Mouse (Mus musculus) midbrain, postnatal 0 days (tissue): ENCODE data around the gene Usp45. TPM values are rescaled to one million over a fixed set of nuclear protein-coding genes. Genes with fewer than 3 reads are reported as not detected.
A peak's percentile ranks its signal among the peaks of the same experiment; 100 is the strongest.

Experiments used
- ATAC-seq: fragments of 200-750 bp; cut with Nextera tagmentation; 2 replicates; pipeline ENCODE4 v1.8.0; 2017; ENCODE audit warnings: moderate number of reproducible peaks, mild to moderate bottlenecking, moderate TSS enrichment, moderate library complexity; ENCODE audit not compliant: low FRiP score
- DNase-seq: peaks from one replicate; pipeline ENCODE4 v3.0.0-alpha.2; 2015; ENCODE audit warnings: low spot score
- H3K27ac ChIP-seq: fragments of 300-500 bp; sonication (generic); 2 replicates; pipeline ENCODE4 v1.5.1; 2014; ENCODE audit warnings: low read depth, mild to moderate bottlenecking, low read length, mixed read lengths
- H3K27me3 ChIP-seq: fragments of 300-500 bp; sonication (generic); 2 replicates; pipeline ENCODE4 v1.6.1; 2014; ENCODE audit warnings: low read length, control low read depth, mixed read lengths; ENCODE audit not compliant: insufficient read depth
- H3K36me3 ChIP-seq: fragments of 300-500 bp; sonication (generic); 2 replicates; pipeline ENCODE4 v1.6.1; 2014; ENCODE audit warnings: low read length, control low read depth, mixed read lengths; ENCODE audit not compliant: insufficient read depth
- H3K4me1 ChIP-seq: fragments of 300-500 bp; sonication (generic); 2 replicates; pipeline ENCODE4 v1.6.1; 2014; ENCODE audit warnings: mild to moderate bottlenecking, control low read depth, antibody characterized with exemption, low read length, mixed read lengths; ENCODE audit not compliant: insufficient read depth
- H3K4me2 ChIP-seq: fragments of 300-500 bp; sonication (generic); 2 replicates; pipeline ENCODE4 v1.6.1; 2014; ENCODE audit warnings: low read depth, mild to moderate bottlenecking, low read length, mixed read lengths; ENCODE audit not compliant: poor library complexity, severe bottlenecking
- H3K4me3 ChIP-seq: fragments of 300-500 bp; sonication (generic); 2 replicates; pipeline ENCODE4 v1.5.1; 2014; ENCODE audit warnings: low read depth, mild to moderate bottlenecking, low read length, moderate library complexity
- H3K9ac ChIP-seq: fragments of 300-500 bp; sonication (generic); replicated peaks from 2 replicates; pipeline ENCODE4 v1.6.1; 2014; ENCODE audit warnings: mild to moderate bottlenecking, low read length, moderate library complexity, mixed read lengths; ENCODE audit not compliant: poor library complexity, severe bottlenecking
- H3K9me3 ChIP-seq: fragments of 300-500 bp; sonication (generic); 2 replicates; pipeline ENCODE4 v1.6.1; 2016; ENCODE audit warnings: low read length, control low read depth
- CTCF ChIP-seq: IDR thresholded peaks from 2 replicates; pipeline ENCODE4 v1.5.1; 2016; ENCODE audit warnings: antibody characterized with exemption, mild to moderate bottlenecking
- WGBS: fragments of 180-500 bp; shearing (Covaris S2); extraction: QIAGEN DNeasy Blood & Tissue Kit; methylation state at CpG from one replicate; pipeline ENCODE4 v1.1.7; 2014; 5-methylcytosine and 5-hydroxymethylcytosine counted together
- polyA plus RNA-seq: library from polyadenylated mRNA; unstranded; fragments of >200 nt; fragmentation: Nextera tagmentation; extraction: Ambion mirVana; gene quantifications from 2 replicates; pipeline ENCODE4 v1.2.1, GENCODE M21; 2015
- total RNA-seq: library from RNA; depleted of rRNA; stranded (reverse); fragments of >200 nt; gene quantifications from 2 replicates; pipeline ENCODE4 v1.2.3, GENCODE M21; 2014

Gene Usp45
- total and polyA plus RNA-seq, 2 experiments from 2014 or later = 4.7 to 8.5 TPM

- no peak for ATAC-seq
- 96% methylated on average over 2 of the region's 2 CpGs for WGBS
- no peak for TF ChIP-seq CTCF
Measured at GRCm38 (mm10) chr4:21801620-21802019, 34.7 kb downstream of the Usp45 start.

DNA sequence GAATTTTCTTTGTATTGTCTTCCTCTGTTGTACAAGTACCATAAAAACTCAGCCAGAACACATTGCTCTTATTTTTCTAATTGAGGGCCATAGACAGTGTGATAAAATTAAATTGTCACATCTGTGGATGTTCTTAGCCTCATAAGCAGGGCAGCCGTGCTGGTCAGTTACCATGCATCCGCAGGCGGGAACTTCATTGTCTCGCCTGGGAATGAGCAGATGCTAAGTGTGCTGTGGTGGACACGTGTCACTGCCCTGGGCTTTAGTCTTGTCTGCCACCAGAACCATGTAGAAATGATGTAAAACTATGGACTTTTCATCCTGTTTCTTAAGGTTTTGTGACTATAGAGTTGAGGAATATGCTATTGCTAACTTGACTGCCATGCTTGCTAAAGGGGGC is 40.2 kb downstream of the Usp45 start:
- no peak overlapping the region for H3K9ac ChIP-seq
- no peaks in the 10 kb centered on the region for H3K4me1 ChIP-seq
- ATAC-seq = no peak
- peaks cover 29% of the 10 kb centered on the region for H3K36me3 ChIP-seq
- H3K9me3 ChIP-seq = no peaks in the 10 kb centered on the region
- no peak for DNase-seq
- H3K27ac ChIP-seq = no peak overlapping the region
- H3K27me3 ChIP-seq = no peaks in the 10 kb centered on the region
- WGBS = 61% methylated on average over 5 of the region's 5 CpGs
- TF ChIP-seq CTCF = no peak
- H3K4me3 ChIP-seq = no peak overlapping the region
- H3K4me2 ChIP-seq = no peak overlapping the region

More at GRCm38 (mm10) chr4:21801620-21802019, 34.7 kb downstream of the Usp45 start:
- Histone ChIP-seq H3K4me1 (no peaks in the 10 kb centered on the region), H3K27ac (no peak overlapping the region), H3K4me3 (no peak overlapping the region), H3K9ac (no peak overlapping the region), H3K4me2 (no peak overlapping the region), H3K9me3 (no peaks in the 10 kb centered on the region), H3K27me3 (no peaks in the 10 kb centered on the region), H3K36me3 (peaks cover 24% of the 10 kb centered on the region)
- no peak for DNase-seq

- no peak overlapping the region for H3K4me3 ChIP-seq
- 91% methylated on average over 3 of the region's 3 CpGs for WGBS
Measured at GRCm38 (mm10) chr4:21810608-21811007, 43.7 kb downstream of the Usp45 start.

GRCm38 (mm10) chr4:21812635-21813034 is 45.7 kb downstream of the Usp45 start:
- DNase-seq (no peak), ATAC-seq (no peak)
- Histone ChIP-seq H3K4me1 (no peaks in the 10 kb centered on the region), H3K27ac (no peak overlapping the region), H3K9ac (no peak overlapping the region), H3K36me3 (peaks cover 36% of the 10 kb centered on the region), H3K27me3 (no peaks in the 10 kb centered on the region), H3K4me2 (no peak overlapping the region), H3K9me3 (no peaks in the 10 kb centered on the region), H3K4me3 (no peak overlapping the region)
- 93% methylated on average over 6 of the region's 6 CpGs for WGBS
- TF ChIP-seq CTCF = no peak

More at GRCm38 (mm10) chr4:21810608-21811007, 43.7 kb downstream of the Usp45 start:
- H3K27me3 ChIP-seq = no peaks in the 10 kb centered on the region
- H3K4me1 ChIP-seq = no peaks in the 10 kb centered on the region
- H3K9ac ChIP-seq = no peak overlapping the region
- peaks cover 24% of the 10 kb centered on the region for H3K36me3 ChIP-seq
- no peak for TF ChIP-seq CTCF
- no peak for DNase-seq
- no peak overlapping the region for H3K4me2 ChIP-seq
- ATAC-seq = no peak
- no peak overlapping the region for H3K27ac ChIP-seq
- H3K9me3 ChIP-seq = no peaks in the 10 kb centered on the region

GRCm38 (mm10) chr4:21814029-21814428 is 47.1 kb downstream of the Usp45 start:
- no peak overlapping the region for H3K27ac ChIP-seq
- 28% methylated on average over 2 of the region's 2 CpGs for WGBS
- H3K4me3 ChIP-seq = no peak overlapping the region

GRCm38 (mm10) chr4:21826616-21827015 is 59.7 kb downstream of the Usp45 start:
- no peak for ATAC-seq
- WGBS = 72% methylated on average over 2 of the region's 2 CpGs

More at GRCm38 (mm10) chr4:21814029-21814428, 47.1 kb downstream of the Usp45 start:
- Histone ChIP-seq H3K4me2 (no peak overlapping the region), H3K9ac (no peak overlapping the region), H3K36me3 (peaks cover 35% of the 10 kb centered on the region), H3K9me3 (no peaks in the 10 kb centered on the region), H3K27me3 (no peaks in the 10 kb centered on the region), H3K4me1 (no peaks in the 10 kb centered on the region)
- ATAC-seq (peak; percentile 84), DNase-seq (peak; percentile 89)
- TF ChIP-seq CTCF = peak; percentile 96

More at GRCm38 (mm10) chr4:21826616-21827015, 59.7 kb downstream of the Usp45 start:
- no peaks in the 10 kb centered on the region for H3K9me3 ChIP-seq
- H3K36me3 ChIP-seq = peaks cover 22% of the 10 kb centered on the region
- H3K9ac ChIP-seq = no peak overlapping the region
- no peaks in the 10 kb centered on the region for H3K27me3 ChIP-seq
- no peak overlapping the region for H3K4me2 ChIP-seq
- no peak overlapping the region for H3K27ac ChIP-seq
- no peak for TF ChIP-seq CTCF
- DNase-seq = no peak
- no peaks in the 10 kb centered on the region for H3K4me1 ChIP-seq
- no peak overlapping the region for H3K4me3 ChIP-seq
